Mouse (Mus musculus) lung, adult 10 weeks (tissue): ENCODE data around the gene Pcdh8. TPM values are rescaled to one million over a fixed set of nuclear protein-coding genes. Genes with fewer than 3 reads are reported as not detected.

ENCODE experiments used
- polyA plus RNA-seq: library from polyadenylated mRNA; stranded (reverse); fragments of 350-450 nt; fragmentation: Illumina TruSeq; extraction: RNeasy Lipid Tissue Mini Kit (QIAGEN cat#74804); gene quantifications from one replicate; pipeline ENCODE4 v1.2.3, GENCODE M21; 2014; ENCODE audit warnings: low read depth, low replicate concordance; ENCODE audit not compliant: insufficient read depth

Gene Pcdh8
- not detected for polyA plus RNA-seq

DNA sequence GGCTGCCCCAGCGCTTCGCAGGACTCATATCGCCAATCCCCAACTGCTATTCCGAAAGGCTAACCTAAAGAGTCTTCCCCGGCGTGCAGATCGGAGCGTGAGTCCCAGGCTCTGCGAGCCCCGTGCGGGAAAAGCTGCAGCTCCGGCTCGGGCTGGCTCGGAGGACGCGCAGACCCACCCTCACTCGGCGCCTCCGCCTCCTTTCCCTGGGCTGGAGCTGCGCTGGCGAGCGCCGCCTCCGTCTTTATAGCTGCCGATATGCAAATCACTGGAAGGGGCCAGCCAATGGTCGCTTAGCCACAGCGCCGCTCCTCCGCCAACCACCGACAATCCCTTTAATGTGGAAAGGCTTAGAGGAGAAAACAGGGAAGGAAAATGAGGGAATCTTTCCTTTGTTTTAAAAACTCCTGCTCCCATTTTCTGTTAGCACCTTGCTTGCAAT lies at the start of gene Pcdh8:
Gene Pcdh8 (minus strand): TSS at position 219 of the 442 bp plus-strand sequence.

Other genes with a start within 250 kb of the Pcdh8 start
- 87.4 TPM for gene Sugt1, start 183.6 kb downstream of the Pcdh8 start, polyA plus RNA-seq
- 0.55 TPM for gene Cnmd, start 109.1 kb downstream of the Pcdh8 start, polyA plus RNA-seq
- not detected for gene Olfm4, start 212.8 kb upstream of the Pcdh8 start, polyA plus RNA-seq